Mouse (Mus musculus) lung, postnatal 10 days (tissue): ENCODE measurements around the gene Fancc.

Experiments used
- DNase-seq: peaks from one replicate; pipeline ENCODE4 v3.0.0; 2021

The Fancc gene

GRCm38 (mm10) chr13:63284748-63285147 lies 212.3 kb downstream of the Fancc start:
- no peak for DNase-seq

GRCm38 (mm10) chr13:63283236-63283635 lies 213.8 kb downstream of the Fancc start:
- DNase-seq: no peak

- no peak for DNase-seq
Observed at GRCm38 (mm10) chr13:63281206-63281605, 215.9 kb downstream of the Fancc start.

- DNase-seq: no peak
Observed at GRCm38 (mm10) chr13:63280344-63280743, 216.7 kb downstream of the Fancc start.

- DNase-seq: no peak
Observed at GRCm38 (mm10) chr13:63279807-63280206, 217.3 kb downstream of the Fancc start.

- peak; percentile 83 for DNase-seq
Observed at GRCm38 (mm10) chr13:63278796-63279475, 218.1 kb downstream of the Fancc start.

GRCm38 (mm10) chr13:63278141-63278631 lies 218.9 kb downstream of the Fancc start:
- peak; percentile 39 for DNase-seq

GRCm38 (mm10) chr13:63277316-63277715 lies 219.8 kb downstream of the Fancc start:
- no peak for DNase-seq

GRCm38 (mm10) chr13:63276389-63276788 lies 220.7 kb downstream of the Fancc start:
- no peak for DNase-seq

- no peak for DNase-seq
Observed at GRCm38 (mm10) chr13:63274488-63275166, 222.5 kb downstream of the Fancc start.

- no peak for DNase-seq
Observed at GRCm38 (mm10) chr13:63273859-63274258, 223.2 kb downstream of the Fancc start.

- peak; percentile 81 for DNase-seq
Observed at GRCm38 (mm10) chr13:63272602-63273229, 224.4 kb downstream of the Fancc start.

GRCm38 (mm10) chr13:63272017-63272601 lies 225.0 kb downstream of the Fancc start:
- DNase-seq: no peak

- peak; percentile 63 for DNase-seq
Observed at GRCm38 (mm10) chr13:63270191-63270590, 226.9 kb downstream of the Fancc start.

GRCm38 (mm10) chr13:63268776-63269175 lies 228.3 kb downstream of the Fancc start:
- DNase-seq: no peak

GRCm38 (mm10) chr13:63268371-63268770 lies 228.7 kb downstream of the Fancc start:
- DNase-seq: no peak

- no peak for DNase-seq
Observed at GRCm38 (mm10) chr13:63262168-63262957, 234.7 kb downstream of the Fancc start.

GRCm38 (mm10) chr13:63261676-63262075 lies 235.4 kb downstream of the Fancc start:
- no peak for DNase-seq

- DNase-seq: no peak
Observed at GRCm38 (mm10) chr13:63260753-63261631, 236.1 kb downstream of the Fancc start.

GRCm38 (mm10) chr13:63260133-63260532 lies 236.9 kb downstream of the Fancc start:
- no peak for DNase-seq

- DNase-seq: no peak
Observed at GRCm38 (mm10) chr13:63258671-63259070, 238.4 kb downstream of the Fancc start.

- peak; percentile 59 for DNase-seq
Observed at GRCm38 (mm10) chr13:63258167-63258582, 238.9 kb downstream of the Fancc start.
